Mouse (Mus musculus) hindlimb bud, embryonic 11.5 days (tissue): ENCODE data around the gene Rspry1.

ENCODE experiments used
- DNase-seq: peaks from one replicate; pipeline ENCODE4 v3.0.0-alpha.2; 2012; ENCODE audit warnings: low read depth, low spot score; ENCODE audit errors: extremely low spot score

The Rspry1 gene

GRCm38 (mm10) chr8:94602471-94603131 lies 864 bp downstream of the Rspry1 start:
- no peak for DNase-seq

- no peak for DNase-seq
Observed at GRCm38 (mm10) chr8:94604030-94604429, 2.3 kb downstream of the Rspry1 start.

GRCm38 (mm10) chr8:94607064-94607463 lies 5.3 kb downstream of the Rspry1 start:
- DNase-seq: no peak

- no peak for DNase-seq
Observed at GRCm38 (mm10) chr8:94624885-94625284, 23.1 kb downstream of the Rspry1 start.

- no peak for DNase-seq
Observed at GRCm38 (mm10) chr8:94633564-94634194, 31.9 kb downstream of the Rspry1 start.

GRCm38 (mm10) chr8:94634211-94634610 lies 32.5 kb downstream of the Rspry1 start:
- DNase-seq: no peak

- no peak for DNase-seq
Observed at GRCm38 (mm10) chr8:94641183-94641582, 39.4 kb downstream of the Rspry1 start.

- no peak for DNase-seq
Observed at GRCm38 (mm10) chr8:94641938-94642337, 40.2 kb downstream of the Rspry1 start.

GRCm38 (mm10) chr8:94645202-94645601 lies 43.5 kb downstream of the Rspry1 start:
- no peak for DNase-seq

GRCm38 (mm10) chr8:94646165-94646564 lies 44.4 kb downstream of the Rspry1 start:
- DNase-seq: no peak

- DNase-seq: no peak
Observed at GRCm38 (mm10) chr8:94649496-94649895, 47.8 kb downstream of the Rspry1 start.

GRCm38 (mm10) chr8:94652951-94653350 lies 51.2 kb downstream of the Rspry1 start:
- DNase-seq: no peak

GRCm38 (mm10) chr8:94654994-94655393 lies 53.3 kb downstream of the Rspry1 start:
- DNase-seq: no peak

GRCm38 (mm10) chr8:94658031-94658430 lies 56.3 kb downstream of the Rspry1 start:
- no peak for DNase-seq

- no peak for DNase-seq
Observed at GRCm38 (mm10) chr8:94660418-94660817, 58.7 kb downstream of the Rspry1 start.

GRCm38 (mm10) chr8:94664722-94665121 lies 63.0 kb downstream of the Rspry1 start:
- DNase-seq: no peak

- DNase-seq: peak; percentile 78
Observed at GRCm38 (mm10) chr8:94666456-94667308, 64.9 kb downstream of the Rspry1 start, which contains the start of gene Arl2bp. TSS of gene Arl2bp (plus strand) at chr8:94666600.

GRCm38 (mm10) chr8:94674384-94674783 lies 72.6 kb downstream of the Rspry1 start:
- no peak for DNase-seq

- no peak for DNase-seq
Observed at GRCm38 (mm10) chr8:94675923-94676322, 74.2 kb downstream of the Rspry1 start.

- DNase-seq: no peak
Observed at GRCm38 (mm10) chr8:94678582-94678981, 76.8 kb downstream of the Rspry1 start.

GRCm38 (mm10) chr8:94680414-94680813 lies 78.7 kb downstream of the Rspry1 start:
- no peak for DNase-seq
